Mouse (Mus musculus) hindbrain, embryonic 15.5 days (tissue): Measurements from ENCODE around the gene Tmco3. TPM values are rescaled to one million over a fixed set of nuclear protein-coding genes. Genes with fewer than 3 reads are reported as not detected.

Experiments
- ATAC-seq: fragments of 200-750 bp; cut with Nextera tagmentation; 2 replicates; pipeline ENCODE4 v1.8.0; 2017; ENCODE audit warnings: low read depth, moderate number of reproducible peaks, moderate TSS enrichment; ENCODE audit not compliant: low FRiP score
- H3K27ac ChIP-seq: fragments of 300-500 bp; sonication (generic); replicated peaks from 2 replicates; pipeline ENCODE4 v1.5.1; 2015; ENCODE audit warnings: mild to moderate bottlenecking, inconsistent platforms
- H3K27me3 ChIP-seq: fragments of 300-500 bp; sonication (generic); 2 replicates; pipeline ENCODE4 v1.6.1; 2015; ENCODE audit warnings: control low read depth, inconsistent platforms
- H3K36me3 ChIP-seq: fragments of 300-500 bp; sonication (generic); 2 replicates; pipeline ENCODE4 v1.6.1; 2015; ENCODE audit warnings: control low read depth, inconsistent platforms
- H3K4me1 ChIP-seq: fragments of 300-500 bp; sonication (generic); replicated peaks from 2 replicates; pipeline ENCODE4 v1.6.1; 2015; ENCODE audit warnings: control low read depth, inconsistent platforms
- H3K4me2 ChIP-seq: fragments of 300-500 bp; sonication (generic); 2 replicates; pipeline ENCODE4 v1.6.1; 2015; ENCODE audit warnings: moderate library complexity, mild to moderate bottlenecking, inconsistent platforms
- H3K4me3 ChIP-seq: fragments of 300-500 bp; sonication (generic); 2 replicates; pipeline ENCODE4 v1.5.1; 2015; ENCODE audit warnings: mild to moderate bottlenecking, inconsistent platforms
- H3K9ac ChIP-seq: fragments of 300-500 bp; sonication (generic); 2 replicates; pipeline ENCODE4 v1.6.1; 2015; ENCODE audit warnings: inconsistent platforms
- H3K9me3 ChIP-seq: fragments of 300-500 bp; sonication (generic); 2 replicates; pipeline ENCODE4 v1.6.1; 2016; ENCODE audit warnings: control low read depth, inconsistent platforms
- WGBS: fragments of 180-500 bp; shearing (Covaris S2); methylation state at CpG from one replicate; pipeline ENCODE4 v1.1.7; 2015; 5-methylcytosine and 5-hydroxymethylcytosine counted together
- polyA plus RNA-seq: library from polyadenylated mRNA; unstranded; fragments of >200 nt; fragmentation: Nextera tagmentation; extraction: Ambion mirVana; gene quantifications from 2 replicates; pipeline ENCODE4 v1.2.1, GENCODE M21; 2015

Tmco3 gene
- polyA plus RNA-seq, 1 experiment from 2014 or later: 57.1 TPM

GRCm38 (mm10) chr8:13276941-13277447 is 11.0 kb upstream of the Tmco3 start:
- no peak for ATAC-seq
- Histone ChIP-seq H3K27me3 (no peaks in the 10 kb centered on the region), H3K4me3 (no peak overlapping the region), H3K4me2 (no peak overlapping the region), H3K36me3 (peaks cover 10% of the 10 kb centered on the region), H3K9ac (no peak overlapping the region), H3K27ac (no peak overlapping the region), H3K4me1 (no peaks in the 10 kb centered on the region), H3K9me3 (no peaks in the 10 kb centered on the region)
- 90% methylated on average over 5 of the region's 5 CpGs for WGBS

GRCm38 (mm10) chr8:13283200-13283599 is 4.8 kb upstream of the Tmco3 start:
- Histone ChIP-seq H3K4me2 (no peak overlapping the region), H3K9ac (no peak overlapping the region), H3K4me1 (peaks cover 14% of the 10 kb centered on the region), H3K4me3 (no peak overlapping the region), H3K27ac (no peak overlapping the region), H3K36me3 (no peaks in the 10 kb centered on the region; the same call in 1 of the 2 replicates), H3K9me3 (no peaks in the 10 kb centered on the region), H3K27me3 (no peaks in the 10 kb centered on the region)
- no peak for ATAC-seq
- 86% methylated on average over 1 of the region's 1 CpGs for WGBS

- H3K36me3 ChIP-seq: peaks cover 3% of the 10 kb centered on the region
- peak overlapping the region; percentile 90 for H3K27ac ChIP-seq
- no peaks in the 10 kb centered on the region for H3K9me3 ChIP-seq
- WGBS: under 1% methylated on average over 33 of the region's 34 CpGs
- peak; percentile 75 for ATAC-seq
- peak overlapping the region; percentile 96 for H3K4me3 ChIP-seq
- H3K4me2 ChIP-seq: peak overlapping the region; percentile 97
- no peaks in the 10 kb centered on the region for H3K27me3 ChIP-seq
- peaks cover 25% of the 10 kb centered on the region for H3K4me1 ChIP-seq
- H3K9ac ChIP-seq: peak overlapping the region; percentile 86
These were observed 692 bp upstream of the Tmco3 start for GRCm38 (mm10) chr8:13287304-13287691.

- Histone ChIP-seq H3K9me3 (no peaks in the 10 kb centered on the region), H3K4me3 (peak overlapping the region; percentile 96), H3K4me2 (peak overlapping the region; percentile 97), H3K27me3 (no peaks in the 10 kb centered on the region), H3K36me3 (peaks cover 14% of the 10 kb centered on the region), H3K9ac (peak overlapping the region; percentile 86), H3K27ac (peak overlapping the region; percentile 90; the same call in 1 of the 2 replicates), H3K4me1 (peaks cover 25% of the 10 kb centered on the region)
- WGBS: 3% methylated on average over 6 of the region's 6 CpGs
- no peak for ATAC-seq
These were observed 656 bp downstream of the Tmco3 start for GRCm38 (mm10) chr8:13288646-13289045.

GRCm38 (mm10) chr8:13292364-13292763 is 4.4 kb downstream of the Tmco3 start:
- H3K9ac ChIP-seq: no peak overlapping the region
- no peak overlapping the region for H3K27ac ChIP-seq
- H3K9me3 ChIP-seq: no peaks in the 10 kb centered on the region
- peaks cover 10% of the 10 kb centered on the region for H3K4me1 ChIP-seq
- no peak overlapping the region for H3K4me3 ChIP-seq
- H3K27me3 ChIP-seq: no peaks in the 10 kb centered on the region
- ATAC-seq: no peak
- H3K36me3 ChIP-seq: peaks cover 46% of the 10 kb centered on the region
- WGBS: 29% methylated on average over 9 of the region's 9 CpGs
- no peak overlapping the region for H3K4me2 ChIP-seq

GRCm38 (mm10) chr8:13293677-13294470 is 5.9 kb downstream of the Tmco3 start:
- no peak overlapping the region for H3K27ac ChIP-seq
- no peak overlapping the region for H3K9ac ChIP-seq
- H3K27me3 ChIP-seq: no peaks in the 10 kb centered on the region
- no peak overlapping the region for H3K4me2 ChIP-seq
- peaks cover 51% of the 10 kb centered on the region for H3K36me3 ChIP-seq
- no peak overlapping the region for H3K4me3 ChIP-seq
- WGBS: 95% methylated on average over 9 of the region's 9 CpGs
- H3K4me1 ChIP-seq: peaks cover 6% of the 10 kb centered on the region
- no peak for ATAC-seq
- H3K9me3 ChIP-seq: no peaks in the 10 kb centered on the region

GRCm38 (mm10) chr8:13299571-13299970 is 11.6 kb downstream of the Tmco3 start:
- no peak for ATAC-seq
- Histone ChIP-seq H3K9ac (no peak overlapping the region), H3K27ac (no peak overlapping the region), H3K9me3 (no peaks in the 10 kb centered on the region), H3K4me3 (no peak overlapping the region), H3K36me3 (peaks cover 80% of the 10 kb centered on the region), H3K27me3 (no peaks in the 10 kb centered on the region), H3K4me2 (no peak overlapping the region), H3K4me1 (no peaks in the 10 kb centered on the region)
- WGBS: 96% methylated on average over 8 of the region's 8 CpGs

- H3K4me2 ChIP-seq: no peak overlapping the region
- H3K27ac ChIP-seq: no peak overlapping the region
- peaks cover 83% of the 10 kb centered on the region for H3K36me3 ChIP-seq
- no peaks in the 10 kb centered on the region for H3K9me3 ChIP-seq
- H3K9ac ChIP-seq: no peak overlapping the region
- no peak overlapping the region for H3K4me3 ChIP-seq
- WGBS: 95% methylated on average over 7 of the region's 7 CpGs
- no peaks in the 10 kb centered on the region for H3K4me1 ChIP-seq
- H3K27me3 ChIP-seq: no peaks in the 10 kb centered on the region
- no peak for ATAC-seq
These were observed 13.0 kb downstream of the Tmco3 start for GRCm38 (mm10) chr8:13301036-13301435.

GRCm38 (mm10) chr8:13305459-13305858 is 17.5 kb downstream of the Tmco3 start:
- H3K9me3 ChIP-seq: no peaks in the 10 kb centered on the region
- H3K4me1 ChIP-seq: no peaks in the 10 kb centered on the region
- no peak for ATAC-seq
- 96% methylated on average over 6 of the region's 6 CpGs for WGBS
- H3K27ac ChIP-seq: no peak overlapping the region
- no peaks in the 10 kb centered on the region for H3K27me3 ChIP-seq
- H3K9ac ChIP-seq: no peak overlapping the region
- H3K4me2 ChIP-seq: no peak overlapping the region
- H3K36me3 ChIP-seq: peaks cover 67% of the 10 kb centered on the region
- H3K4me3 ChIP-seq: no peak overlapping the region

- Histone ChIP-seq H3K4me3 (no peak overlapping the region), H3K4me2 (no peak overlapping the region), H3K9ac (no peak overlapping the region), H3K27ac (no peak overlapping the region), H3K36me3 (peaks cover 67% of the 10 kb centered on the region), H3K4me1 (no peaks in the 10 kb centered on the region), H3K9me3 (no peaks in the 10 kb centered on the region), H3K27me3 (no peaks in the 10 kb centered on the region)
- no peak for ATAC-seq
- WGBS: over 99% methylated on average over 4 of the region's 4 CpGs
These were observed 17.9 kb downstream of the Tmco3 start for GRCm38 (mm10) chr8:13305884-13306283.

GRCm38 (mm10) chr8:13306309-13306909 is 18.4 kb downstream of the Tmco3 start:
- Histone ChIP-seq H3K4me1 (no peaks in the 10 kb centered on the region), H3K4me2 (no peak overlapping the region), H3K4me3 (no peak overlapping the region), H3K27ac (no peak overlapping the region), H3K36me3 (peaks cover 67% of the 10 kb centered on the region), H3K9ac (no peak overlapping the region), H3K27me3 (no peaks in the 10 kb centered on the region), H3K9me3 (no peaks in the 10 kb centered on the region)
- no peak for ATAC-seq
- WGBS: 81% methylated on average over 7 of the region's 7 CpGs

GRCm38 (mm10) chr8:13306916-13307315 is 18.9 kb downstream of the Tmco3 start:
- no peak overlapping the region for H3K4me3 ChIP-seq
- no peak overlapping the region for H3K9ac ChIP-seq
- 83% methylated on average over 9 of the region's 9 CpGs for WGBS
- no peak for ATAC-seq
- no peaks in the 10 kb centered on the region for H3K9me3 ChIP-seq
- peaks cover 62% of the 10 kb centered on the region for H3K36me3 ChIP-seq
- no peak overlapping the region for H3K4me2 ChIP-seq
- no peaks in the 10 kb centered on the region for H3K4me1 ChIP-seq
- H3K27me3 ChIP-seq: no peaks in the 10 kb centered on the region
- no peak overlapping the region for H3K27ac ChIP-seq
